Mouse (Mus musculus) MEL (cell line): ENCODE results near the gene Stpg2. TPM values are rescaled to one million over a fixed set of nuclear protein-coding genes. Genes with fewer than 3 reads are reported as not detected.

Experiments used
- DNase-seq: peaks from one replicate; pipeline ENCODE4 v3.0.0; 2011; ENCODE audit warnings: low read depth, low spot score
- H3K27ac ChIP-seq: 2 replicates; pipeline ENCODE4 v1.5.1; 2012; ENCODE audit warnings: low read depth, mild to moderate bottlenecking, control low read depth, low read length, moderate library complexity; ENCODE audit not compliant: control insufficient read depth
- H3K27me3 ChIP-seq, 2 experiments: fragments of 150-350 bp in 1 of 2; sonication (generic) in 1 of 2; 2 replicates each; pipeline ENCODE4 v1.6.1; 2012; ENCODE audit warnings: low read length in 2 of 2, mild to moderate bottlenecking in 2 of 2, improper control_type of control experiment in 1 of 2, moderate library complexity in 1 of 2; ENCODE audit not compliant: insufficient read depth in 2 of 2, control insufficient read depth in 1 of 2
- H3K36me3 ChIP-seq, 2 experiments: 2 replicates each; pipeline ENCODE4 v1.6.1; 2012 to 2014; ENCODE audit warnings: low read length in 2 of 2, improper control_type of control experiment in 1 of 2, inconsistent platforms in 1 of 2, mild to moderate bottlenecking in 1 of 2; ENCODE audit not compliant: insufficient read depth in 2 of 2, control insufficient read depth in 1 of 2
- H3K4me1 ChIP-seq, 2 experiments: fragments of 150-350 bp in 1 of 2; sonication (generic) in 1 of 2; 2 replicates each; pipeline ENCODE4 v1.6.1; 2012; ENCODE audit warnings: low read length in 2 of 2, improper control_type of control experiment in 1 of 2, mild to moderate bottlenecking in 1 of 2; ENCODE audit not compliant: insufficient read depth in 2 of 2, control insufficient read depth in 1 of 2
- H3K4me3 ChIP-seq, 2 experiments: fragments of 150-350 bp in 1 of 2; sonication (generic) in 1 of 2; 2 replicates each; pipeline ENCODE4 v1.5.1; 2012; ENCODE audit warnings: low read depth in 2 of 2, low read length in 2 of 2, mild to moderate bottlenecking in 2 of 2, moderate library complexity in 2 of 2, control low read depth in 1 of 2, improper control_type of control experiment in 1 of 2; ENCODE audit not compliant: control insufficient read depth in 1 of 2, insufficient read depth in 1 of 2
- H3K79me2 ChIP-seq: 2 replicates; pipeline ENCODE4 v1.6.1; 2012; ENCODE audit warnings: mild to moderate bottlenecking, low read length, moderate library complexity; ENCODE audit not compliant: control insufficient read depth, poor library complexity, insufficient read depth
- H3K9ac ChIP-seq: 2 replicates; pipeline ENCODE4 v1.6.1; 2012; ENCODE audit warnings: low read depth, mild to moderate bottlenecking, control low read depth, low read length, moderate library complexity; ENCODE audit not compliant: control insufficient read depth, poor library complexity, severe bottlenecking
- H3K9me3 ChIP-seq: fragments of 150-350 bp; sonication (generic); replicated peaks from 2 replicates; pipeline ENCODE4 v1.6.1; 2012; ENCODE audit warnings: mild to moderate bottlenecking, low read length, improper control_type of control experiment, moderate library complexity; ENCODE audit not compliant: insufficient read depth
- CTCF ChIP-seq, 3 experiments: IDR thresholded peaks in 2 of 3; conservative IDR thresholded peaks in 1 of 3; 2 replicates each; pipeline ENCODE4 v1.5.1; 2011 to 2012; ENCODE audit warnings: low read length in 3 of 3, low read depth in 2 of 3, mild to moderate bottlenecking in 2 of 3, improper control_type of control experiment in 1 of 3, inconsistent platforms in 1 of 3, mixed read lengths in 1 of 3, moderate library complexity in 1 of 3; ENCODE audit not compliant: control insufficient read depth in 1 of 3, insufficient read depth in 1 of 3, poor library complexity in 1 of 3, severe bottlenecking in 1 of 3
- E2F4 ChIP-seq: IDR thresholded peaks from 2 replicates; pipeline ENCODE4 v1.6.1; 2011; ENCODE audit warnings: low read depth, low read length, improper control_type of control experiment, borderline replicate concordance
- EP300 ChIP-seq, 2 experiments: IDR thresholded peaks; 2 replicates each; pipeline ENCODE4 v1.6.1; 2011; ENCODE audit warnings: improper control_type of control experiment in 2 of 2, low read length in 2 of 2, low read depth in 1 of 2, mild to moderate bottlenecking in 1 of 2
- ETS1 ChIP-seq: IDR thresholded peaks from 2 replicates; pipeline ENCODE4 v1.6.1; 2012; ENCODE audit warnings: low read depth, mild to moderate bottlenecking, inconsistent platforms, low read length, improper control_type of control experiment, moderate library complexity
- GABPA ChIP-seq: IDR thresholded peaks from 2 replicates; pipeline ENCODE4 v1.6.1; 2012; ENCODE audit warnings: low read depth, mild to moderate bottlenecking, inconsistent platforms, low read length, improper control_type of control experiment, moderate library complexity
- GATA1 ChIP-seq: IDR thresholded peaks from 2 replicates; pipeline ENCODE4 v1.6.1; 2011; ENCODE audit warnings: low read depth, low read length, improper control_type of control experiment
- HCFC1 ChIP-seq: IDR thresholded peaks from 2 replicates; pipeline ENCODE4 v1.6.1; 2012; ENCODE audit warnings: low read depth, mild to moderate bottlenecking, inconsistent platforms, low read length, improper control_type of control experiment, moderate library complexity
- KAT2A ChIP-seq: conservative IDR thresholded peaks from 2 replicates; pipeline ENCODE4 v1.6.1; 2012; ENCODE audit warnings: low read depth, low read length, improper control_type of control experiment, inconsistent platforms
- MAZ ChIP-seq: IDR thresholded peaks from 2 replicates; pipeline ENCODE4 v1.6.1; 2012; ENCODE audit warnings: low read depth, mild to moderate bottlenecking, inconsistent platforms, low read length, improper control_type of control experiment
- MEF2A ChIP-seq: IDR thresholded peaks from 2 replicates; pipeline ENCODE4 v1.6.1; 2014; ENCODE audit warnings: low read depth, mild to moderate bottlenecking, inconsistent platforms, low read length, improper control_type of control experiment; ENCODE audit not compliant: poor library complexity, insufficient replicate concordance, severe bottlenecking; ENCODE audit errors: extremely low read depth
- MXI1 ChIP-seq: IDR thresholded peaks from 2 replicates; pipeline ENCODE4 v1.6.1; 2011; ENCODE audit warnings: mild to moderate bottlenecking, low read depth, low read length, improper control_type of control experiment
- MYB ChIP-seq: IDR thresholded peaks from 2 replicates; pipeline ENCODE4 v1.6.1; 2011; ENCODE audit warnings: mild to moderate bottlenecking, low read depth, low read length, improper control_type of control experiment
- MYC ChIP-seq: IDR thresholded peaks from 2 replicates; pipeline ENCODE4 v1.6.1; 2011; ENCODE audit warnings: low read depth, mild to moderate bottlenecking, low read length, improper control_type of control experiment, moderate library complexity
- NELFE ChIP-seq: IDR thresholded peaks from 2 replicates; pipeline ENCODE4 v1.6.1; 2011; ENCODE audit warnings: low read depth, low read length, improper control_type of control experiment
- POLR2AphosphoS5 ChIP-seq: IDR thresholded peaks from 2 replicates; pipeline ENCODE4 v1.6.1; 2012; ENCODE audit warnings: low read depth, borderline replicate concordance, mild to moderate bottlenecking, inconsistent platforms, low read length, moderate library complexity, mixed read lengths
- RAD21 ChIP-seq: IDR thresholded peaks from 2 replicates; pipeline ENCODE4 v1.6.1; 2011; ENCODE audit warnings: mild to moderate bottlenecking, low read depth, low read length, improper control_type of control experiment
- RCOR1 ChIP-seq: IDR thresholded peaks from 2 replicates; pipeline ENCODE4 v1.6.1; 2012; ENCODE audit warnings: low read depth, mild to moderate bottlenecking, inconsistent platforms, low read length, improper control_type of control experiment
- SIN3A ChIP-seq: IDR thresholded peaks from 2 replicates; pipeline ENCODE4 v1.6.1; 2012; ENCODE audit warnings: low read length, improper control_type of control experiment, inconsistent platforms
- TAL1 ChIP-seq: IDR thresholded peaks from 2 replicates; pipeline ENCODE4 v1.6.1; 2012; ENCODE audit warnings: mild to moderate bottlenecking, inconsistent platforms, low read length, moderate library complexity, mixed read lengths
- TBP ChIP-seq: IDR thresholded peaks from 2 replicates; pipeline ENCODE4 v1.8.0; 2011; ENCODE audit warnings: low read depth, low read length, improper control_type of control experiment
- TCF12 ChIP-seq: IDR thresholded peaks from 2 replicates; pipeline ENCODE4 v1.6.1; 2014; ENCODE audit warnings: low read depth, mild to moderate bottlenecking, inconsistent platforms, low read length, improper control_type of control experiment, moderate library complexity
- ZC3H11A ChIP-seq: IDR thresholded peaks from 2 replicates; pipeline ENCODE4 v1.6.1; 2012; ENCODE audit warnings: low read depth, mild to moderate bottlenecking, inconsistent platforms, low read length, improper control_type of control experiment
- ZKSCAN1 ChIP-seq: IDR thresholded peaks from 2 replicates; pipeline ENCODE4 v1.6.1; 2012; ENCODE audit warnings: low read depth, mild to moderate bottlenecking, inconsistent platforms, low read length, improper control_type of control experiment, moderate library complexity
- ZNF384 ChIP-seq: IDR thresholded peaks from 2 replicates; pipeline ENCODE4 v1.6.1; 2012; ENCODE audit warnings: low read depth, mild to moderate bottlenecking, inconsistent platforms, low read length, improper control_type of control experiment
- polyA plus RNA-seq, 2 experiments: library from polyadenylated mRNA; stranded (reverse) in 1 of 2; unstranded in 1 of 2; fragments of >175 nt in 1 of 2; fragments of >200 nt in 1 of 2; gene quantifications; 2 replicates each; pipeline versions ENCODE4 v1.2.1 to v1.2.4; 2012; ENCODE audit warnings: low replicate concordance in 2 of 2, low read depth in 1 of 2; ENCODE audit not compliant: insufficient read length in 2 of 2, insufficient read depth in 1 of 2, missing spikeins in 1 of 2
- total RNA-seq: library from RNA; depleted of rRNA; stranded (reverse); fragments of 300-350 nt; gene quantifications from 2 replicates; pipeline ENCODE4 v1.2.3, GENCODE M21; 2012

The Stpg2 gene
- total and polyA plus RNA-seq, 3 experiments, result not detected

DNA sequence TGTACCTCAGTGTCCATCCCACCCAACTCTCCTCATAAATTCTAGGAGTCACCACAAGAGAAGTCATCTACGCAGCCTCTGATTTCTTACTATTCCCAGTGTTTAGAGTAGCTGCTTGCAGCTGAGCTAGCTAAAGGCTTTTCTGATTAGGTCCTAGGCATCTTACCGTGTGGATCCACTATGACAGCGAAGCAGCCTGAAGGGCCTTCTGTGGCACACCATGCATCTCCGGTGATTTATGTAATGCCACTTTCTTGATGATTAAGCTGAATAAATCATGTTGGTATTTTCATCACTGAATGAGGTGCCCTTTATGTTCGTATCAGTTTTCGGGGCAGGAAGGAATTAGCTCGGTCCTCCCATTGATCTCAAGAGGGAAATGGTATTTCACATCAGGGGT is 523.3 kb downstream of the Stpg2 start:
- no peak overlapping the region for H3K27ac ChIP-seq
- no peak overlapping the region for H3K9ac ChIP-seq
- no peak for DNase-seq
- no peaks in the 10 kb centered on the region for H3K79me2 ChIP-seq
- H3K9me3 ChIP-seq, result no peaks in the 10 kb centered on the region
- no peak for TF ChIP-seq NELFE
- TF ChIP-seq ZNF384, result no peak
- TF ChIP-seq MYB, result no peak
- no peak for TF ChIP-seq E2F4
- no peak for TF ChIP-seq MXI1
- TF ChIP-seq RAD21, result no peak
- no peak for TF ChIP-seq TCF12
- TF ChIP-seq RCOR1, result no peak
- no peak for TF ChIP-seq MAZ
- TF ChIP-seq HCFC1, result no peak
- TF ChIP-seq SIN3A, result no peak
- no peak for TF ChIP-seq GATA1
- no peak for TF ChIP-seq EP300 (IDR thresholded peaks at IDR 0.05; ENCODE audit: low read depth in 1 of 2, low read length in 2 of 2)
- TF ChIP-seq ZC3H11A, result no peak
- TF ChIP-seq TBP, result no peak
- TF ChIP-seq POLR2AphosphoS5, result no peak
- TF ChIP-seq MEF2A, result no peak
- no peak for TF ChIP-seq CTCF (IDR thresholded peaks at IDR 0.05 in 2 of 3, conservative IDR thresholded peaks at IDR 0.05 in 1 of 3; ENCODE audit: control insufficient read depth in 1 of 3, insufficient read depth in 1 of 3, low read depth in 2 of 3, low read length in 3 of 3, poor library complexity in 1 of 3, severe bottlenecking in 1 of 3)
- TF ChIP-seq GABPA, result no peak
- no peak for TF ChIP-seq ZKSCAN1
- no peaks in the 10 kb centered on the region for H3K27me3 ChIP-seq
- no peaks in the 10 kb centered on the region for H3K36me3 ChIP-seq
- no peak overlapping the region for H3K4me3 ChIP-seq
- peaks cover 0 to 4% of the 10 kb centered on the region in 2 experiments; a peak in 2 of 4 replicates for H3K4me1 ChIP-seq

DNA sequence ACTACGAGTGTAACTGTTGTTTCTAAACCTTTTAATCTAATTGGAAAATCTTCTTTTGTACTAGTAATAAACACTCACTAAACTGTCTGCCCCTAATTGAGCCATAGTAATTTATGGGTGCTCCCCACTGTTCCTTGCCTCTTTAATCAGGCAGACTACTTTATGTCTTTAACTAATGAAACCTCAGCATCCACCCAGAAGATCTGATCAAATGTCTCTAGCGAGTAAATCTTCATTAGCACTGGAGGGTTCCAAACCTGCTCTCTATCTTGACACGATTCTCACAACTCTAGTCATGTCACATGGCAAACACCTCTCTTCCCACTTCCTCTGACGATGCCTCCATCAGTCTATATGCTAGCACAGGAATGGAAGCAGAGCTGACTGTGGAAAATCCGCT is 523.8 kb downstream of the Stpg2 start:
- no peaks in the 10 kb centered on the region for H3K79me2 ChIP-seq
- H3K36me3 ChIP-seq, result no peaks in the 10 kb centered on the region
- H3K4me3 ChIP-seq, result no peak overlapping the region
- TF ChIP-seq TAL1, result no peak
- TF ChIP-seq MYC, result no peak
- no peak for TF ChIP-seq GATA1
- no peak for TF ChIP-seq RCOR1
- no peak for TF ChIP-seq E2F4
- TF ChIP-seq MYB, result no peak
- no peak for TF ChIP-seq ETS1
- TF ChIP-seq KAT2A, result no peak
- DNase-seq, result no peak
- no peaks in the 10 kb centered on the region for H3K9me3 ChIP-seq
- no peaks in the 10 kb centered on the region for H3K27me3 ChIP-seq
- no peak overlapping the region for H3K9ac ChIP-seq
- H3K27ac ChIP-seq, result no peak overlapping the region
- peaks cover 0 to 4% of the 10 kb centered on the region in 2 experiments; a peak in 2 of 4 replicates for H3K4me1 ChIP-seq
